Mouse (Mus musculus): Measurements from ENCODE around the gene Adamts3. TPM values are rescaled to one million over a fixed set of nuclear protein-coding genes. Genes with fewer than 3 reads are reported as not detected.

Adamts3 gene
- total RNA-seq, 2 experiments from 2014 or later = 3.2 to 6.0 TPM

GRCm38 (mm10) chr5:89819531-89819930 lies 63.6 kb downstream of the Adamts3 start:
- peak in 1 of 2 experiments; percentile 31 for DNase-seq (ENCODE audit: low spot score in 2 of 2)

GRCm38 (mm10) chr5:89816610-89817009 lies 66.5 kb downstream of the Adamts3 start:
- no peak for DNase-seq (ENCODE audit: low spot score in 2 of 2)

GRCm38 (mm10) chr5:89814552-89814951 lies 68.6 kb downstream of the Adamts3 start:
- no peak for DNase-seq (ENCODE audit: low spot score in 2 of 2)

- no peak for DNase-seq (ENCODE audit: low spot score in 2 of 2)
Observed at GRCm38 (mm10) chr5:89800181-89800816, 82.8 kb downstream of the Adamts3 start.

- DNase-seq (ENCODE audit: low spot score in 2 of 2) = no peak
Observed at GRCm38 (mm10) chr5:89793706-89794105, 89.4 kb downstream of the Adamts3 start.

GRCm38 (mm10) chr5:89784635-89785034 lies 98.5 kb downstream of the Adamts3 start:
- no peak for DNase-seq (ENCODE audit: low spot score in 2 of 2)

GRCm38 (mm10) chr5:89779823-89780222 lies 103.3 kb downstream of the Adamts3 start:
- DNase-seq (ENCODE audit: low spot score in 2 of 2) = no peak

GRCm38 (mm10) chr5:89778610-89779009 lies 104.5 kb downstream of the Adamts3 start:
- DNase-seq (ENCODE audit: low spot score in 2 of 2) = peak in 1 of 2 experiments; percentile 14

GRCm38 (mm10) chr5:89777411-89777810 lies 105.7 kb downstream of the Adamts3 start:
- DNase-seq (ENCODE audit: low spot score in 2 of 2) = no peak

GRCm38 (mm10) chr5:89770655-89771355 lies 112.3 kb downstream of the Adamts3 start:
- no peak for DNase-seq (ENCODE audit: low spot score in 2 of 2)

- DNase-seq (ENCODE audit: low spot score in 2 of 2) = no peak
Observed at GRCm38 (mm10) chr5:89763189-89764187, 119.6 kb downstream of the Adamts3 start.

- no peak for DNase-seq (ENCODE audit: low spot score in 2 of 2)
Observed at GRCm38 (mm10) chr5:89760368-89760767, 122.8 kb downstream of the Adamts3 start.

GRCm38 (mm10) chr5:89751836-89752235 lies 131.3 kb downstream of the Adamts3 start:
- DNase-seq (ENCODE audit: low spot score in 2 of 2) = no peak

- no peak for DNase-seq (ENCODE audit: low spot score in 2 of 2)
Observed at GRCm38 (mm10) chr5:89748185-89748884, 134.8 kb downstream of the Adamts3 start.

GRCm38 (mm10) chr5:89747149-89747659 lies 135.9 kb downstream of the Adamts3 start:
- no peak for DNase-seq (ENCODE audit: low spot score in 2 of 2)

- DNase-seq (ENCODE audit: low spot score in 2 of 2) = no peak
Observed at GRCm38 (mm10) chr5:89745112-89745511, 138.0 kb downstream of the Adamts3 start.

GRCm38 (mm10) chr5:89734759-89735158 lies 148.4 kb downstream of the Adamts3 start:
- DNase-seq (ENCODE audit: low spot score in 2 of 2) = no peak

- no peak for DNase-seq (ENCODE audit: low spot score in 2 of 2)
Observed at GRCm38 (mm10) chr5:89730411-89730810, 152.7 kb downstream of the Adamts3 start.

- DNase-seq (ENCODE audit: low spot score in 2 of 2) = no peak
Observed at GRCm38 (mm10) chr5:89728117-89728516, 155.0 kb downstream of the Adamts3 start.

GRCm38 (mm10) chr5:89727497-89728057 lies 155.6 kb downstream of the Adamts3 start:
- no peak for DNase-seq (ENCODE audit: low spot score in 2 of 2)
